Mouse (Mus musculus) MEL (cell line): ENCODE measurements at regions not wholly inside any gene's neighbourhood (a gene's known extent, or its start where the extent isn't known, plus 50 kb on each side); places are given as distances from the start of the nearest gene placed in this dataset.

Source experiments
- BHLHE40 ChIP-seq: IDR thresholded peaks from 2 replicates; pipeline ENCODE4 v1.6.1; 2012; ENCODE audit warnings: low read depth, mild to moderate bottlenecking, inconsistent platforms, low read length, improper control_type of control experiment, borderline replicate concordance
- CHD2 ChIP-seq: IDR thresholded peaks from 2 replicates; pipeline ENCODE4 v1.6.1; 2011; ENCODE audit warnings: low read length, improper control_type of control experiment
- CTCF ChIP-seq, 3 experiments: IDR thresholded peaks in 2 of 3; conservative IDR thresholded peaks in 1 of 3; 2 replicates each; pipeline ENCODE4 v1.5.1; 2011 to 2012; ENCODE audit warnings: low read length in 3 of 3, low read depth in 2 of 3, mild to moderate bottlenecking in 2 of 3, improper control_type of control experiment in 1 of 3, inconsistent platforms in 1 of 3, mixed read lengths in 1 of 3, moderate library complexity in 1 of 3; ENCODE audit not compliant: control insufficient read depth in 1 of 3, insufficient read depth in 1 of 3, poor library complexity in 1 of 3, severe bottlenecking in 1 of 3
- JUND ChIP-seq: IDR thresholded peaks from 2 replicates; pipeline ENCODE4 v1.6.1; 2011; ENCODE audit warnings: low read depth, mild to moderate bottlenecking, improper control_type of control experiment, low read length
- POLR2A ChIP-seq, 2 experiments: IDR thresholded peaks; 2 replicates each; pipeline ENCODE4 v1.6.1; 2011 to 2012; ENCODE audit warnings: low read length in 2 of 2, mild to moderate bottlenecking in 2 of 2, control low read depth in 1 of 2, improper control_type of control experiment in 1 of 2, low read depth in 1 of 2, moderate library complexity in 1 of 2; ENCODE audit not compliant: control insufficient read depth in 1 of 2, insufficient read depth in 1 of 2, poor library complexity in 1 of 2
- RCOR1 ChIP-seq: IDR thresholded peaks from 2 replicates; pipeline ENCODE4 v1.6.1; 2012; ENCODE audit warnings: low read depth, mild to moderate bottlenecking, inconsistent platforms, low read length, improper control_type of control experiment
- UBTF ChIP-seq: IDR thresholded peaks from 2 replicates; pipeline ENCODE4 v1.6.1; 2012; ENCODE audit warnings: low read depth, mild to moderate bottlenecking, inconsistent platforms, low read length, improper control_type of control experiment, moderate library complexity, borderline replicate concordance; ENCODE audit not compliant: insufficient read depth
- USF1 ChIP-seq: IDR thresholded peaks from 2 replicates; pipeline ENCODE4 v1.6.1; 2014; ENCODE audit warnings: low read depth, mild to moderate bottlenecking, inconsistent platforms, low read length, improper control_type of control experiment, moderate library complexity
- ZC3H11A ChIP-seq: IDR thresholded peaks from 2 replicates; pipeline ENCODE4 v1.6.1; 2012; ENCODE audit warnings: low read depth, mild to moderate bottlenecking, inconsistent platforms, low read length, improper control_type of control experiment

- no peak for TF ChIP-seq POLR2A (IDR thresholded peaks at IDR 0.05; ENCODE audit: control insufficient read depth in 1 of 2, insufficient read depth in 1 of 2, low read depth in 1 of 2, low read length in 2 of 2, poor library complexity in 1 of 2)
- no peak for TF ChIP-seq UBTF
- TF ChIP-seq JUND: no peak
- TF ChIP-seq CTCF (IDR thresholded peaks at IDR 0.05 in 2 of 3, conservative IDR thresholded peaks at IDR 0.05 in 1 of 3; ENCODE audit: control insufficient read depth in 1 of 3, insufficient read depth in 1 of 3, low read depth in 2 of 3, low read length in 3 of 3, poor library complexity in 1 of 3, severe bottlenecking in 1 of 3): no peak
- TF ChIP-seq CHD2: no peak
- TF ChIP-seq RCOR1: no peak
- TF ChIP-seq BHLHE40: no peak
- TF ChIP-seq ZC3H11A: no peak
- TF ChIP-seq USF1: no peak
Observed at GRCm38 (mm10) chr2:50833791-50834190, 315.1 kb downstream of the Rnd3 start.
